8 mouse cellular contexts compared by ENCODE assay signal in the genomic region with DNA sequence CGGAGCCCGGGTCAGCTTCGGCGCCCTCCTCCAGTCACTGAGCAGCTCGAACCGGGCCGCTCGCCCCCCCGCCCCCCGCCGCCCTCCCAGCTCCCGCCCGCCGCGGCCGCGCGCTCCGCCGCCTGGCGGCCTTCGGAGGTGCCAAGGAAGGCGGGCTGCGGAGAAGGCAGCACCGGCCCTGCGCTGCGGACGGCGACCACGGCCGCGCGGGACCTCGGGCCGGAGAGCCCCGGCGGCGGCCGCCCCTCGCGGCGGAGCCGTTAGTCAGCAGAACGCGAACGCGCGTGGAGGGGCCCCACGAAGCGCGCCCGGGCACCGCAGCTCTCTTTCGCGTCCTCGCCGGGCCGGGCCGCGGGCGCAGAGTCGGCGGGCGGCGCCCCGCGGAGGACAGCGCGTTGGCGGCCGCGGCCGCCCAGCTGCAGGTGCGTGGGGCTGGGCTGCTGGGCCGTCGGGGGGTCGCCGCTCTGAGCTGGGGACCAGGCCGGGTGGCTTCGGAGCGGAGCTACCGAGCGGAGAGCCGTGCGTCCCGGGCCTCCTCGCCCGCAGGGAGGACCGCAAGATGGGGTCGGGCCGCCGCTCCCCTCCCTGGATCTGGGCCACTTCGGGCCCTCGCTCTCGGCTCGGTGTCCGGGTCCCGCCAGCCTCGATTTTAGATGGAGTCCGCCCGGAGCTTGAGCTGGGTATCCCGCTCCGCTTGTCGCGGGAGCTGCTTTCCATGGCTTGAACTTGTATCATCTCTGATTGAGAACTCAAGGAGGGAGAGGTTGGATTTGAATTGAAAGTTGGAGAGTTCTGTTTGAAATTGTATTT. TPM values are rescaled to one million over a fixed set of nuclear protein-coding genes. Genes with fewer than 3 reads are reported as not detected.
DNase-seq lines count a peak whose midpoint lies in the region; ATAC-seq and TF ChIP-seq lines count a peak whose summit lies in the region.

Abhd17b (plus strand) TSS at position 14 of the 810 bp plus-strand sequence.

- H3K4me1 ChIP-seq in hindbrain, embryonic 15.5 days (replicated peaks): peaks cover 36% of the 10 kb centered on the region

- ATAC-seq in hindbrain, embryonic 15.5 days (ENCODE audit: low FRiP score, low read depth): peak; percentile 55; the same call in 1 of the 2 replicates
- ATAC-seq in erythroid progenitor cell, adult 5-6 weeks (replicated peaks; ENCODE audit: low FRiP score, poor library complexity, severe bottlenecking): no peak

- TF ChIP-seq CTCF in gastrocnemius, adult 2 months (IDR thresholded peaks at IDR 0.05): peak; percentile 55
- peak; percentile 37 for TF ChIP-seq CTCF in left cerebral cortex, adult 2 months (IDR thresholded peaks at IDR 0.05)

- H3K27ac ChIP-seq in gastrocnemius, adult 2 months: peak within 1 kb of the TSS; percentile 91
- peak within 1 kb of the TSS; percentile 96 for H3K27ac ChIP-seq in hindbrain, embryonic 15.5 days (replicated peaks)
- H3K27ac ChIP-seq in left cerebral cortex, adult 2 months: peak within 1 kb of the TSS; percentile 86
- H3K27ac ChIP-seq in macrophage: peak within 1 kb of the TSS; percentile 76

- intact Hi-C loops in gastrocnemius, adult 2 months (cut with DNase I): loop anchor here (5.0 kb wide), 1 partner anchor 56 kb away; no protein-coding TSS in a partner anchor
- intact Hi-C loops in left cerebral cortex, adult 2 months (cut with DNase I): loop anchor here (2.0 to 10.0 kb wide), 3 partner anchors 83 to 379 kb away; partner anchors contain the start of gene Zfand5

- no peaks in the 10 kb centered on the region for H3K9me3 ChIP-seq in hindbrain, embryonic 15.5 days

- whole genome bisulfite sequencing in hindbrain, embryonic 15.5 days: under 1% methylated on average over 77 of the region's 105 CpGs
- under 1% methylated on average over 94 of the region's 105 CpGs for WGBS in macrophage (ENCODE audit: missing documents)

- H3K27me3 ChIP-seq in hindbrain, embryonic 15.5 days: no peaks in the 10 kb centered on the region

- H3K9ac ChIP-seq in hindbrain, embryonic 15.5 days: peak within 1 kb of the TSS; percentile 95

- peaks cover 86% of the 10 kb centered on the region for H3K79me2 ChIP-seq in macrophage (ENCODE audit: inconsistent target)

- H3K4me2 ChIP-seq in hindbrain, embryonic 15.5 days: peak within 1 kb of the TSS; percentile 74

- H3K36me3 ChIP-seq in hindbrain, embryonic 15.5 days: no peaks in the 10 kb centered on the region
- H3K36me3 ChIP-seq in macrophage (ENCODE audit: inconsistent target): no peaks in the 10 kb centered on the region

- H3K4me3 ChIP-seq in gastrocnemius, adult 2 months: peak within 1 kb of the TSS; percentile 83
- peak within 1 kb of the TSS; percentile 72 for H3K4me3 ChIP-seq in hindbrain, embryonic 15.5 days
- peak within 1 kb of the TSS; percentile 94 for H3K4me3 ChIP-seq in left cerebral cortex, adult 2 months
- peak within 1 kb of the TSS; percentile 96 for H3K4me3 ChIP-seq in macrophage (ENCODE audit: inconsistent target)

- peak; percentile 57 for DNase-seq in ZHBTc4 (ENCODE audit: low read depth, low spot score)
- peak; percentile 78 for DNase-seq in cerebellum, postnatal 14 days
- peak; percentile 78 for DNase-seq in gastrocnemius, adult 2 months
- DNase-seq in left cerebral cortex, adult 2 months (ENCODE audit: extremely low spot score in 1 of 2, low spot score in 2 of 2): peak; percentile 37 to 47
- DNase-seq in retina, postnatal 7 days (ENCODE audit: low read depth, low spot score): peak; percentile 11

RNA-seq across cellular contexts. Expression of gene Abhd17b, which starts in this region (rescaled TPM):
- 10 to 100 TPM; 20.0 to 20.3 TPM for total RNA-seq in gastrocnemius, adult 2 months (2021)
- 38.8 and 39.4 TPM in 2 replicates for polyA plus RNA-seq in hindbrain, embryonic 15.5 days (2015; fragmentation: Nextera tagmentation; extraction: Ambion mirVana)
- total RNA-seq in left cerebral cortex, adult 2 months (2021): 10 to 100 TPM; 40.3 to 40.9 TPM
- total RNA-seq in macrophage (2018; cell fraction: chromatin; rRNA removed): 10 to 100 TPM in 22 of 26 experiments, 1 to 10 TPM in 4; 5.6 to 43.1 (median 18.4) TPM
- total RNA-seq in macrophage (2018; cell fraction: cytosol; rRNA removed): 10 to 100 TPM; 13.3 to 31.8 (median 19.9) TPM
- total RNA-seq in macrophage (2018; cell fraction: nucleus; rRNA removed): 10 to 100 TPM; 10.2 to 64.6 (median 28.5) TPM
- 12.1 to 20.4 TPM (median 18.1 TPM) in 3 replicates for polyA plus RNA-seq in macrophage (2018)
- 14.8 and 28.9 TPM in 2 replicates for total RNA-seq in erythroid progenitor cell, adult 5-6 weeks (2015; ENCODE audit: low replicate concordance)
- total RNA-seq in erythroid progenitor cell, adult 5-6 weeks (2017; ENCODE audit: low replicate concordance): 7.2 and 10.0 TPM in 2 replicates

Comparison
In these comparisons a context has a peak if more than half of its experiments do, and no peak if none do; other contexts are left out.
1. DNase-seq: peak in every context shown above with its lines; median percentile 78 in cerebellum, postnatal 14 days; 78 in gastrocnemius, adult 2 months; 57 in ZHBTc4; 42 in left cerebral cortex, adult 2 months; 11 in retina, postnatal 7 days.